Mouse (Mus musculus) myocyte (in vitro differentiated cells): ENCODE measurements at regions not wholly inside any gene's neighbourhood (a gene's known extent, or its start where the extent isn't known, plus 50 kb on each side); places are given as distances from the start of the nearest gene placed in this dataset.

Source experiments
- MAX ChIP-seq: IDR thresholded peaks from one replicate; pipeline ENCODE4 v1.6.1; 2011; ENCODE audit warnings: low read depth, mild to moderate bottlenecking, control low read depth
- SRF ChIP-seq: IDR thresholded peaks from one replicate; pipeline ENCODE4 v1.6.1; 2011; ENCODE audit warnings: low read depth; ENCODE audit not compliant: control insufficient read depth, insufficient read length

GRCm38 (mm10) chr8:89138416-89139125 is 94.6 kb upstream of the Sall1 start:
- no peak for TF ChIP-seq MAX
- no peak for TF ChIP-seq SRF
